Mouse (Mus musculus) adrenal gland, adult 10 weeks (tissue): ENCODE measurements around the gene Jph4. TPM values are rescaled to one million over a fixed set of nuclear protein-coding genes. Genes with fewer than 3 reads are reported as not detected.

Source experiments
- polyA plus RNA-seq: library from polyadenylated mRNA; stranded (reverse); fragments of 350-450 nt; fragmentation: Illumina TruSeq; extraction: RNeasy Lipid Tissue Mini Kit (QIAGEN cat#74804); gene quantifications from one replicate; pipeline ENCODE4 v1.2.3, GENCODE M21; 2014; ENCODE audit warnings: low read depth, low replicate concordance

Jph4 gene
- polyA plus RNA-seq: 1.2 TPM

GRCm38 (mm10) chr14:55116425-55117200 lies at the start of gene Jph4:
Jph4 (minus strand) TSS chr14:55116935.

DNA sequence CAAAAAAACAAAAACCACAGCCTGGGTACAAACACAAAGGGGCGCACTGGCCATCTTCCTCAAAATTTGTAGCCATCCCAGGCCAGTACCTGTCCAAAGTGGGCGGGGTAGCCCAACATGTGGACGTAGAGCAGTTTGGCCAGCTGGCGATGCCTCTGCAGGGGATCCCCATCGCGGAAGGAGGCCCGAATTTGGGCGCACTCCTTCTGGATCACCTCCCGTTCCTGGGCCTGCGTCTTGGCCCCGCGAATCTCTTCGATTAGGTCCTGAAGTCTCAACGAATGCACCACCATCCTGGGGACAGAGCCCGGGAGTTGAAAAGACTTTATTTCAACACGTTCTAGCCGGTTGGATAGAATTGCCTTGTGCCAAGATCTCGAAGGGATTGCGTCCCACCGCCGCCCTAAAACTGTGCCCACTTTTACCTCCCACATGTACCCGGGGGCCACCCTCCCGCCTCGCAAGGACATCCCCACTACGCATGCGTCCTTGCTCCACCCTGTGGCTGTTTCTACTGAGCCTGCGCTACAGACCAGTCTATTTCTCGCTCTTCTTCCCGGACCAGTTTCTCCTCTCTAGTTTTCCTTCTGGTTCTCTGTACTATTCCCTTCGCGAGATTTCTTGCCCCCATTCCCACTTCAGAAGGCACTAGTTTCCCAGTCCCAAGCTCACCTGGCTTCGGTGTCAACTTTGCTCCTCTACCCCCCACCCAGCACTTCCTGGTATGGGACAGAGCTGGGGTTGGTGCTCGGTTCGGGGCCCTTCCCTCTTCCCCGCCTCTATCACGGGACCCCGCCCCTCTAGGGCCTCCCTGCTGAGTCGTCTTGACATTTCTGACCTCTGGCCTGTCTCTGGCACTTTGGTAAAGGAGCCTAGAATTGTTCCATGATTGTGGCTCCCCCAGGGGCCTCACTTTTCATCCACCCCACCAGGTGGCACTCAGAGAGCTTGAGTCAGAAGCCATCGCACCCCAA lies 10.6 kb downstream of the Jph4 start, which contains the start of gene Ap1g2:
TSS of gene Ap1g2 (minus strand) at position 758 of the 974 bp plus-strand sequence.

GRCm38 (mm10) chr14:55094704-55095231 lies 22.0 kb downstream of the Jph4 start, which contains the start of gene Thtpa:
Thtpa (plus strand) TSS chr14:55094784.

DNA sequence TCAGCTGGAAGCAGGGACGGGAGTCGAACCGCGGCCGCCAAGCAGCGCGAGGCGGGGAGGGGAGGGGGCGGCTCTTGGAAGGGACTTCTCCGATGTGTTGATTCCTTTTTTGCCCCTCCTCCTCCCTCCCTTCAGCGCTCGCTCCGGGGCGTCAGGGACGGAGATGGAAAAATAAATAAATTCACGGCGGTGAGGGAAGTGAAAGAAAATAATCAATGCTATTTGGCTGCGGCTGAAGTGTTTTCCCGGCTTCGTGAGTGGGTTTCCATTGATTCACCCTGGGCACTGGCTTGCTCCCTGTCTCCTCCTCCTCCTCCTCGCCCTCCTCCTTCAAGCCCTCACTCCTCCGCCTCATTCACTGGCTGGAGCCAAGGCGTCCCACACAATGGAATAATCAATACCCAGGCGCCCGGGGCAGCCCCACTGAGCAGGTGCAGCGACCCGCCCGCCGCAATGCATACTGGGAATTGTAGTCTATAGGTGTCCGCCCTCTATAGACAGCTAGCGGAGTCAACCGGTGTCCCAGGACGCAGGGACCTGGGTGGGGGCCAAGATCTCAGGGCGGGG lies 24.6 kb downstream of the Jph4 start, which contains the start of gene Zfhx2:
TSS of gene Zfhx2 (minus strand) at position 314 of the 567 bp plus-strand sequence.

Other genes with a start within 250 kb of the Jph4 start
- gene Homez, start 246.0 kb downstream of the Jph4 start, polyA plus RNA-seq: 11.6 TPM
- gene Ppp1r3e, start 239.4 kb downstream of the Jph4 start, polyA plus RNA-seq: 9.8 TPM
- gene Bcl2l2, start 233.6 kb downstream of the Jph4 start, polyA plus RNA-seq: 25.8 TPM
- not detected for gene Gm20521, start 233.5 kb downstream of the Jph4 start, polyA plus RNA-seq
- gene Pabpn1, start 224.4 kb downstream of the Jph4 start, polyA plus RNA-seq: 49.7 TPM
- gene Slc22a17, start 203.8 kb downstream of the Jph4 start, polyA plus RNA-seq: 1.6 TPM
- not detected for gene Efs, start 190.8 kb downstream of the Jph4 start, polyA plus RNA-seq
- not detected for gene Il25, start 184.2 kb downstream of the Jph4 start, polyA plus RNA-seq
- not detected for gene Cmtm5, start 180.7 kb downstream of the Jph4 start, polyA plus RNA-seq
- not detected for gene Myh6, start 150.0 kb downstream of the Jph4 start, polyA plus RNA-seq
- not detected for gene Gm17428, start 140.0 kb downstream of the Jph4 start, polyA plus RNA-seq
- gene Myh7, start 122.3 kb downstream of the Jph4 start, polyA plus RNA-seq: not detected
- gene Ngdn, start 101.5 kb downstream of the Jph4 start, polyA plus RNA-seq: 3.3 TPM
- gene Zfhx2, start 24.6 kb downstream of the Jph4 start, polyA plus RNA-seq: 0.99 TPM
- gene Thtpa, start 22.2 kb downstream of the Jph4 start, polyA plus RNA-seq: 6.7 TPM
- gene Ap1g2, start 10.3 kb downstream of the Jph4 start, polyA plus RNA-seq: 3.8 TPM
- gene Dhrs2, start 105.1 kb upstream of the Jph4 start, polyA plus RNA-seq: not detected